Mouse (Mus musculus) ES-E14 (cell line): ENCODE results near the gene Chst14. TPM values are rescaled to one million over a fixed set of nuclear protein-coding genes. Genes with fewer than 3 reads are reported as not detected.

Experiments
- DNase-seq: peaks from one replicate; pipeline ENCODE4 v3.0.0-alpha.2; 2013; ENCODE audit warnings: low read depth, low spot score
- H3K27ac ChIP-seq: 2 replicates; pipeline ENCODE4 v1.5.1; 2012; ENCODE audit warnings: low read depth, mild to moderate bottlenecking, low read length, moderate library complexity, mixed read lengths; ENCODE audit not compliant: poor library complexity, insufficient read depth, severe bottlenecking
- H3K36me3 ChIP-seq: 2 replicates; pipeline ENCODE4 v1.6.1; 2012; ENCODE audit warnings: mild to moderate bottlenecking, low read length, moderate library complexity, mixed read lengths; ENCODE audit not compliant: control insufficient read depth, poor library complexity, insufficient read depth, severe bottlenecking
- H3K4me1 ChIP-seq, 2 experiments: fragments of 150-350 bp in 1 of 2; sonication (generic) in 1 of 2; 2 replicates each; pipeline ENCODE4 v1.6.1; 2012; ENCODE audit warnings: low read length in 2 of 2, mild to moderate bottlenecking in 1 of 2, mixed read lengths in 1 of 2; ENCODE audit not compliant: control insufficient read depth in 2 of 2, insufficient read depth in 2 of 2, poor library complexity in 1 of 2
- H3K4me3 ChIP-seq, 2 experiments: fragments of 150-350 bp in 1 of 2; sonication (generic) in 1 of 2; 2 replicates each; pipeline ENCODE4 v1.5.1; 2012; ENCODE audit warnings: low read length in 2 of 2, low read depth in 1 of 2, mild to moderate bottlenecking in 1 of 2, mixed read lengths in 1 of 2; ENCODE audit not compliant: insufficient read depth in 1 of 2, poor library complexity in 1 of 2, severe bottlenecking in 1 of 2
- H3K9ac ChIP-seq: 2 replicates; pipeline ENCODE4 v1.6.1; 2012; ENCODE audit warnings: low read depth, mild to moderate bottlenecking, low read length, mixed read lengths; ENCODE audit not compliant: poor library complexity, insufficient read depth, severe bottlenecking
- H3K9me3 ChIP-seq: fragments of 150-350 bp; sonication (generic); 2 replicates; pipeline ENCODE4 v1.6.1; 2012; ENCODE audit warnings: low read depth, mild to moderate bottlenecking, low read length; ENCODE audit not compliant: control insufficient read depth, insufficient read depth
- CHD2 ChIP-seq: IDR thresholded peaks from 2 replicates; pipeline ENCODE4 v1.6.1; 2014; ENCODE audit warnings: mild to moderate bottlenecking, low read depth, low read length, inconsistent platforms
- HCFC1 ChIP-seq: IDR thresholded peaks from 2 replicates; pipeline ENCODE4 v1.6.1; 2012; ENCODE audit warnings: low read length, inconsistent platforms, borderline replicate concordance; ENCODE audit not compliant: insufficient read depth
- MAFK ChIP-seq: IDR thresholded peaks from 2 replicates; pipeline ENCODE4 v1.6.1; 2014; ENCODE audit warnings: mild to moderate bottlenecking, low read depth, low read length, inconsistent platforms; ENCODE audit not compliant: insufficient read depth
- ZC3H11A ChIP-seq: IDR thresholded peaks from 2 replicates; pipeline ENCODE4 v1.6.1; 2012; ENCODE audit warnings: low read depth, mild to moderate bottlenecking, inconsistent platforms, low read length, borderline replicate concordance
- ZNF384 ChIP-seq: IDR thresholded peaks from 2 replicates; pipeline ENCODE4 v1.6.1; 2012; ENCODE audit warnings: low read depth, low read length, inconsistent platforms
- in situ Hi-C, 2 experiments: fragments of 600-800 bp; cut with MboI; formaldehyde crosslinking; loops; one replicate each; pipeline ENCODE4 v1.15.1; 2025; ENCODE audit warnings: low sequenced_read_pairs in 2 of 2, inconsistent platforms in 1 of 2; ENCODE audit not compliant: unreplicated experiment in 2 of 2
- total RNA-seq: library from RNA; depleted of rRNA; stranded (reverse); fragments of 300-350 nt; gene quantifications from 2 replicates; pipeline ENCODE4 v1.2.3, GENCODE M21; 2012; rRNA removed

Chst14 gene
- total RNA-seq, 1 experiment = 8.3 TPM

DNA sequence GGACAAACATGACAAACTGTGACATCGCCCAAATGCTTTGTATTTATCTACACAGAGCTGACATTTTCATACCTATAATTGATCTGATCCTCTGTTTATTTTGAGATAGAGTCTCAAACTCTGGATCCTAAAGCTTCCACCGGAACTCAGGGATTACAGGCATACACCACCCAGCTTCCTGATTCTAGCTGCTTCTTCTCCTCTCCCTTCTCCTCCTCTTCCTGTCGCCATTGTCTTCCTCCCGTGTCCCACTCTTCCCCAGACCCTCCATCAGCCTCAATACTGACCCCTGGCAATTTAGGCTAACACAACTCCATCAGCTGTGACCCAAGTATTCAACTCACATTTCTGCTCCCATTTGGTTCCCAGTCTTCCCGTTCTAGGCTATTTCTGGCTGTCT is 50.6 kb downstream of the Chst14 start:
- in situ Hi-C loops = no loop called here
- TF ChIP-seq HCFC1 = no peak
- TF ChIP-seq ZC3H11A = no peak
- TF ChIP-seq ZNF384 = no peak
- TF ChIP-seq MAFK = no peak
- no peak for TF ChIP-seq CHD2
- no peaks in the 10 kb centered on the region for H3K4me1 ChIP-seq
- no peak overlapping the region for H3K9ac ChIP-seq
- peak overlapping the region in 1 of 2 experiments; percentile 67; a peak in 2 of 4 replicates for H3K4me3 ChIP-seq
- H3K9me3 ChIP-seq = no peaks in the 10 kb centered on the region
- no peak overlapping the region for H3K27ac ChIP-seq
- H3K36me3 ChIP-seq = no peaks in the 10 kb centered on the region
- no peak for DNase-seq

DNA sequence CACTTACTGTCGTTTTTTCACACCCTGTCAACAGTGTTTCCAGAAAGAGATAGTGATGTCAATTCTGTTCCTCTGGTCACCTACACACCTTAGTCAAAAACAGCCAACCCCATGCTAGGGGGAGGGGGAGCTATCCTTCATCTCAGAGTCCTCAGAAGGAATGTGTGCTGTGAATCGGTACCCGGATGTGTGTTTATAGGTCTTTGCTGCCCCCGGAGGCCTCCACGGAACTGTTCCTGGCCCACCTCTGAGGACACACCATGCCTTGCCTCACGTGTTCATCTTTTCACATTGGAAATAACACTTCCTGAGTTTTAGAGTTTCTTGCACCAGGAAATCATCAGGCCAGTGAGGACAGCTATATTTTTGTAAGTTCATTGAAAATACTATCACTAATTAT is 51.8 kb downstream of the Chst14 start:
- no peaks in the 10 kb centered on the region for H3K36me3 ChIP-seq
- no peak overlapping the region for H3K9ac ChIP-seq
- TF ChIP-seq CHD2 = no peak
- no peak for TF ChIP-seq ZNF384
- no peak for TF ChIP-seq ZC3H11A
- in situ Hi-C loops = no loop called here
- H3K9me3 ChIP-seq = no peaks in the 10 kb centered on the region
- H3K27ac ChIP-seq = no peak overlapping the region
- H3K4me3 ChIP-seq = no peak overlapping the region
- peak; percentile 42 for DNase-seq
- no peaks in the 10 kb centered on the region for H3K4me1 ChIP-seq

Other genes starting within 250 kb of the Chst14 start
- 0.05 TPM in 1 of 2 replicates, not detected in the other for gene Ankrd63, start 222.5 kb upstream of the Chst14 start, total RNA-seq
- 0.09 TPM in 1 of 2 replicates, not detected in the other for gene Plcb2, start 198.1 kb upstream of the Chst14 start, total RNA-seq
- gene Inafm2, start 180.7 kb upstream of the Chst14 start, total RNA-seq = 2.2 and 2.7 TPM in 2 replicates
- 1.1 and 3.1 TPM in 2 replicates for gene Ccdc9b, start 163.8 kb upstream of the Chst14 start, total RNA-seq
- not detected in 2 replicates for gene Phgr1, start 153.7 kb upstream of the Chst14 start, total RNA-seq
- 0.21 and 0.31 TPM in 2 replicates for gene Disp2, start 146.8 kb upstream of the Chst14 start, total RNA-seq
- 36.5 and 43.4 TPM in 2 replicates for gene Knstrn, start 112.5 kb upstream of the Chst14 start, total RNA-seq
- 19.6 and 24.9 TPM in 2 replicates for gene Ivd, start 64.5 kb upstream of the Chst14 start, total RNA-seq
- gene Bahd1, start 26.1 kb upstream of the Chst14 start, total RNA-seq = 6.0 and 7.7 TPM in 2 replicates
- 5.2 and 6.3 TPM in 2 replicates for gene Ccdc32, start 102.9 kb downstream of the Chst14 start, total RNA-seq
- gene Rpusd2, start 108.3 kb downstream of the Chst14 start, total RNA-seq = 20.8 and 23.4 TPM in 2 replicates
- 25.5 and 31.4 TPM in 2 replicates for gene Knl1, start 120.6 kb downstream of the Chst14 start, total RNA-seq
- 37.3 and 42.2 TPM in 2 replicates for gene Rad51, start 186.3 kb downstream of the Chst14 start, total RNA-seq
- gene Rmdn3, start 230.5 kb downstream of the Chst14 start, total RNA-seq = 72.9 and 95.9 TPM in 2 replicates
- gene Gchfr, start 241.3 kb downstream of the Chst14 start, total RNA-seq = 12.7 and 14.1 TPM in 2 replicates
- 0.37 and 0.45 TPM in 2 replicates for gene Gm14137, start 248.0 kb downstream of the Chst14 start, total RNA-seq